Mouse (Mus musculus) hindlimb bud, embryonic 11.5 days (tissue): Measurements from ENCODE around the gene Caln1.

Experiments
- DNase-seq: peaks from one replicate; pipeline ENCODE4 v3.0.0-alpha.2; 2012; ENCODE audit warnings: low read depth, low spot score; ENCODE audit errors: extremely low spot score

The Caln1 gene

DNA sequence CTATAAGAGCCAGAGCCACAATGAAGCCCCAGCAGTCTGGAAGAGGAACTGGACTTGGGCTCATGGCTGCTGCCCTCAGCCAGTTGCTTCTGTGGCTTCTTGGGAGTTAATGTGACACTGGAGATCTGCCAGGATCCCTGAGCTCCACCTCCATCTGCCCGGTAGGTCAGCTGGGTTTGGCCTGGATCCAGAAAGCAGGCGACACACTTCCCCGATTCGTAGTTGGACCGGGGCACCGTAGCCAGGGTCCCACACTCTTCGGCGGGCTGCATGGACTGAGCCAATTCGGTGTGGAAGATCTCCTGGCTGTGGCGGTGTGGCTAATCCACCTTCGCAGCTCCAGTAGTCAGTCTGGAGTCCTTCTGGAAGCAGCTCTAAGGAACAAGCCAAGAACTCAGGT lies at the start of gene Caln1:
Caln1 (plus strand) TSS at position 219 of the 400 bp plus-strand sequence.
- no peak for DNase-seq

DNA sequence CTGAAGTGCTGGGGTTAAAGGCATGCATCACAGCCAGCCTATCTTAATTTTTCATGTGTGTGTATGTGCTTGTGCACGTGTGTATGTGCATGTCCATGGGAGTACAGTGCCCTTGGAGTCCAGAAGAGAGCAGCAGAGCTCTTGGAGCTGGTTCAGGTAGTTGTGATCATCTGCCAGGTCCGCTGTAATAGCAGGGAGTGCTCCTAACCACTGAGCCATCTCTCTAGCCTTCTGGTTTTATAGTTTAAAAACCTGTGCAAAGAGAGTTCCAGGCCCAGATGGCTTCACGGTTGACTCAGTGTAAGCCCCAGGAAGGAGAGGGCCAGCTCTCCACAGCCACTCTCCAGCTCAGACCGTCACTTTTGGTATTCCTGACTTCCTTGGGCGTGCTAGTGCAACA lies 49.5 kb upstream of the Caln1 start:
- DNase-seq, result no peak

DNA sequence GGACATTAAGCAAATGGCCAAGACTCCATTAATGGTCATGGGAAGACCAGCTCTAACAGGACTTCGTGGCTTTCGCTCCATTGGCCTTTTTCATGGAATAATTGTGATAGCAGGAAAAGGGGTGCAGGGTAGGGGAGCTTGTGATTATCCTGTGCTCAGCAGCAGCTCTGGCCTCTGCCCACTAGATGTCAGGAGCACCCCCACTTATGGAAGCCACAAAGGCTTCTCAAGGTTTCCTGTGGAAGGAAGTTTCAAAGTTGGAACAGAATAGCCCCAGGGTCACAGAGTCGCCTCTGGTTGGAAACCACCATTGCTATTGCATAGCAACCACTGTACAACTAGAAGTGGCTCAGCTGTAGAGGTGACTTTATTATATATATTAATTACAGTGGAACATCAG lies 48.8 kb upstream of the Caln1 start:
- no peak for DNase-seq

DNA sequence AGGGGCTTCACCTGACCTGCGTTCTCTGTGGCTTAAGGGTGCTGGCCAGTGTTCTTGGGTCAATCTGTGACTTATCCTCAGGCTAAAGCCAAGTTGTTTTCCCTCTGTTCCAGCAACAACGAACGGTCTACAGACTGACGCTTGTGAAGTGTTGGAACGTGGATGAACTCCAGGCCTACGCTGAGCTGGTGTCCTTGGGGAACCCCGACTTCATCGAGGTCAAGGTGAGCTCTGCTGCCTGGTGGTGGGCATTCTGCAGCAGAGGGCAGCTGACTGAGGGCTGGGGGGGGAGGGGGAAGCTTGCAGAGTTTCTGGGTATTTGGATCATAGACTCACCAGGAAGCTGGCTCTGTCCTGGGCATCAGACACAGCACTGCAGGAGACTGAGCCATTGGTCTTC lies 43.8 kb upstream of the Caln1 start:
- no peak for DNase-seq

DNA sequence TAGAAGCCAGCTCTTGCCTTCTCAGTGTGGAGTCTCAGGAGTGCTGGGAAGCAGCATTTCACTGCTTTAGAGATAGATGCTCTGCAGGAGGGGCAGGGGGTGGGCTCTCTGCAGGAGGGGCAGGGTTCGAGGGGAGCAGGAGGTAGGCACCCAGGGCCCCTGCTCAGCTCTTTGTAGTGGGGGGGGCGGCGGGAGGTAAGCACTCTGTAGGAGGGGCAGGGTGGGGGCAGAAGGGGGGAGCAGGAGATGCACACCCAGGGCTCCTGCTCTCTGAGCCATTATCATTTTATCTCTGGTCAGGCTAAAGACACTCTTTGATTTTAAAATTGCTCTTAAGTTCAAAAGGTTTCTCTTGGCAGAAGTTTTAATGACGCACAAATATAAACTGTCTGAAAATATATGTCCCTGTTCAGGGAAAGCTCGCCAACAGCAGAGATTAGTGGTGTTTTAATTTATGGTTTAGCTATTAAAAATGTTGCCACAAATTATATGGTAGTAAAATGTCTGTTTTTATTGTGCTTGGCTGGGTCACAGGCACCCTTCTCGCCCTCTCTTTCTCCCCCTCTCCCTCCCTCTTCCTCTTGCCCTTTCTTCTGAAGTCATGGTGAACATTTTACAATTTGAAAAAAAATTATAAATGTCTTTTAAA lies 41.5 kb upstream of the Caln1 start:
- no peak for DNase-seq

DNA sequence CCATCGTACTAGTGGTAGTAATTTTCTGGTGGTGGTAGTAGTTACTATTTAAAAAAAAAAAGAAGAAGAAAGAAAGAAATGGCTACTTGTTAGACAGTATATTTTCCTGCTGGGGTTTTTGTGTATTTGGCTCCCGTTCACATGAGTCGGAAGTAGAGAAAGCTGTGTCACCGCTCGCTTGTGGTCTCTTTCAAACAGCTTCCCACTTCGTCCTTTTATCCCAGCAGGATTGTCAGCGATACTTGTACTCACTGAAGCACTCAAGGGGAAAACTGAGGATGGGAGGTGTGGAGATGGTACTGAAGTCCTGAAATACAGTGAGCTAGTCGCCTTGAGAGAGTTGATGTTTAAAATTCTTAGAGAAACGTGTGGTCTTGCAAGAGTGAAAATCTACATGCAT lies 40.9 kb upstream of the Caln1 start:
- DNase-seq, result no peak

DNA sequence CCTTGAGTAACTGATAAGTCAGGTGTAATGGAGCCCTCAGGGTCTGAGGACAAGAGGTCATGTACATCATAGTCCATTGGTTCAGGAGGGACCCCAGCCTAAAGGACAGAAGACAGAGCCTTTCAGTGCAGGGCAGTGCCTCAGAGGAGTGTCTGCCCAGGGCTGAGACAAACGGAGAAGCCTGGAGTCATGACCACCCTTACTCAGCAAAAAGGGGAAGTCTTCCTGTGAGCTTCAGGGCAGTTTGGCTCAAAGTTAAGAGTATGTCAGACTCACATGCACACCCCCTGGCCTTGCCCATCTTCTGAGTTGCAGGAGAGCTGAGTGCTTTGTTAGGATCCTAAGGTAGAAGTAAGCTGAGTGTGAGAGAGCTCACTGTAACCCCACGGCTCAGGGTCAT lies 39.4 kb upstream of the Caln1 start:
- DNase-seq, result no peak

DNA sequence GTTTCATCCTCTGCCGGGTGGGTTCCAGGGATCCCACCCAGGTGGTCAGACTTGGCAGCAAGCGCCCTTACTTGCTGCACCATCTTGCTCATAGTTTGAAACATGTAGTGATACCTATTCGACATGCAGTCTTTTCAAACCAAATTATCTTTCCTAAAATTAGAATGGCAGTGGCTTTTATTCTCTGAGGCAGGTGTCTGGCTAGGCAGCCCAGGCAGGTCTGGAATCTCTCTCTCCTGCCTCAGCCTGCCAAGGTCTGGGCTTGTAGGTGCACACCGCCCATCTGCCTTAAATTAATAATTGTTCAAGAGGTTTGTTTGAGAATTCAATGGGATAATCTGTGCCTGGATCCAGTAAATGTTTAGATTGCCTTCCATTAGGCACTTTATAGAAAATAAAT lies 38.5 kb upstream of the Caln1 start:
- no peak for DNase-seq

DNA sequence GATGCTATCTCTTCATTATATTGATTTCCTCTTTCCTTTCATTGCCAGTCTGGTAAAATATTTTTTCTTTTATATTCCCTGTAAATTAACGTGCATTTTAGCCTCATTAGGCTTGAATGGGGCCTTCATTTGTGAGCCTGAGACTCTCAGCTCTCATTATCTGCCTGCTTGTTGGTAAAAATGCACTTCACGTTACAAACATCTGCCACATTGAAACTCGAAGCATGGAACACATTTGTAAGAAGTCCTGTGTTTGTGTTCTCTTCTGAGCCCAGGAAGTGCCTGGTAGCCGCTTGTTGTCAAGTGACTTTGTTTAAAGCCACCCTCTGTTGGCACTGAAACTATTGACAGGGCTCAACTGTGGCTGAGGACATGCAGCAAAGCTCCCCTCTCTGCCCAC lies 38.0 kb upstream of the Caln1 start:
- no peak for DNase-seq

DNA sequence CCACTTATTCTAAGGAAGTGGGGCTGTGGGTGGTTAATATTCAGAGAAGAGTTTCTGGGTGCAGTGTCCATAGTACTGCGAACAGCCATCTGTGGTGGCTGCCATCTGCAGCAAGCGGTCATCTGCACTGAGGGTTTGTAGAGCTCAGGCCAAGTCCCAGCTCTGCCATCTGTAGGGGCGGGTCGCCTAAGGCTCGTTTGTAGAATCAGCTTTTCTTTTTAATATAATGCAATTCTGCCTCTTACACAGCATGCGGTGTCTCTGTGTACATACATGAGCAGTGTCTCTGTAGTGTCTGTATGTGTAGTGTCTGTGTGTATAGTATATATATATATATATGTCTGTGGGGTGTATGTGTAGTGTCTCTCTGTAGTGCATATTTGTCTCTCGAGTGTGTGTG lies 35.7 kb upstream of the Caln1 start:
- DNase-seq, result no peak

DNA sequence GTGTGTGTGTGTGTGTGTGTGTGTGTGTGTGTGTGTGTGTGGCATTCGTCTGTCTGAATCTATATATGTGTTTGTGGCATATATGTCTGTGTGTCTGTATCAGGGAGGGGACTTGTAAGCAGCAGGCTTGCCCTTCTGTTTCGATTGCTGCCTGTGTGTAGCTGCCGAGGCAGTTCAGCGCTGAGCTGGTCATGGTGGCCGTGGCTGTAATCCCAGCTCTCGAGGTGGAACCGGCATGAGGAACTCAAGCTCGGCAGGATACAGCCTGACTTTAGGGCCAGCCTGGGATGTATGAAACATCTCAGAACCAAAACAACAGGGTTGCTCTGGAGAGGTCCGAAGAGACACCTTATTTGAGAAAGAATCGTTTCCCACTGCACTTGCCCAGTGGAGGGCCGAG lies 35.3 kb upstream of the Caln1 start:
- no peak for DNase-seq

DNA sequence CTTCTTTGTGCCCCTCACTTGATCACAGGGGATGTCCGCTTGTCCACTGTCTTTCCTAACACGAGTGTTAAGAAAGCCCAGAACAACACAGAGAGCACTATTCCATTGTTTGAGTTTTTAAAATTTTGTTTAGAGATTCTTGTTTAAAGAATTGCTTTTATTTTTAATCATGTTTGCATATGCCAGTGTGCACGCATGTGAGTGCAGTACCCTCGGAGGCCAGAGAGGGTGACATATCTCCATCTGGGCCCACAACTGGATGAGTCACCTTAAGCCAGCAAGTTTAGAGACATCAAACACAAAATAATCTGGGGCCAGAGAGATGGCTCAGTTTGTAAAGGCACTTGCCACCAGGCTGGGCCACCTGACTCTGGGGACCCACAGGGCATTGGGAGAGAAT lies 33.8 kb upstream of the Caln1 start:
- no peak for DNase-seq

DNA sequence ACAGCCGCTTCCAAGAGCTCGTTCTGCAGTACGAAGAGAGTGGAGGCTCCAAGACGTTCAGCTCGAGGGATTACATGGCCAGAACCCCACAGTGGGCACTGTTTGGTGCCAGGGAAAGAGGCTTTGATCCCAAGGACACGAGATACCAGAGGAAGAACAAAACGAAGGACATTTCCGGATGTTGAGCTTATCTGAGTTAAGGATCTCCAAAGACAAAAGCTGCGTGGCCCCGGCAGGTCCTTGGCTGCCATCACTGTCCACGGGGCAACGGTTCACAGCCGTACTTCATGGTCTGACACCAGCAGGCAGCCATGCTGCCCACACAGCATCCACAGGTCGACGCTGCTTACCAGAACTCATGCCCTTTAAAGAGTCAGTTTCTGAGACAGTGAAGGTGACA lies 28.6 kb upstream of the Caln1 start:
- no peak for DNase-seq

DNA sequence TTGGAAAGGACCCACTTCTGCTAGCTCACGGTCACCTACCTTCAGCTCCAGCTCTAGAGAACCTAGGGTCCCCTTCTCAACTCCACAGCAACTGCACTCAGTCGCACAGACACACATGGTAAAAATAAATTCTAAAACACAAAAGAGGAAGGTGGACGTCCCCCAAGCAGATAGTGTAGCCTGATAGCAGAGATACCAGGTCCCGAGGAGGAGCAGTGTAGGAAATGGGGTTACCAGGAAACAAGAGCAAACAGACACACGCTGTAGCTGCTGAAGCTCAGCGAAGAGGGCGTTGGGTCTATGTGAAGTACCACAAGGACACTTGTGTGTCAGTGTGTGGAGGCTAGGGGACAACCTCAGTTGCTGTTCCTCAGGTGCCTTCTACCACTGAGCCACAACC lies 24.3 kb upstream of the Caln1 start:
- DNase-seq, result no peak

DNA sequence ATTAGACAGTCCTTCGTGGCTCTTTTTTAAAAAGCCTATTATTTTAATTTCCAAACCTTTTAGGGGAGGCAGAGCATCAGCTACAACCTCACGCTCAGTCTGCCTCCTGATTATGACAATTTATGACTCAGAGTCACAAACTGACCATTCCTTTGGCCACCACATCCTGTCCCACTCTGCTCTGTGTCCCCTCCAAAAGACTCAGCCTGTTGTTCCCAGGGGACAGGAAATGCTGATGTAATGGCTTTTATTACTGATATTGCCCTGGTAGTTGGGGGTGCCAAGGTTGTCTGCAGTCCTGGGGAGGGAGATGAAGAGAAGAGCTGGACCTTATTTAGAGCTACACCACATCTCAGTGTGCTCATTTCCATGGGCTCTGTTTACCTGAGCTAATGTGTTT lies 23.4 kb upstream of the Caln1 start:
- DNase-seq, result no peak

DNA sequence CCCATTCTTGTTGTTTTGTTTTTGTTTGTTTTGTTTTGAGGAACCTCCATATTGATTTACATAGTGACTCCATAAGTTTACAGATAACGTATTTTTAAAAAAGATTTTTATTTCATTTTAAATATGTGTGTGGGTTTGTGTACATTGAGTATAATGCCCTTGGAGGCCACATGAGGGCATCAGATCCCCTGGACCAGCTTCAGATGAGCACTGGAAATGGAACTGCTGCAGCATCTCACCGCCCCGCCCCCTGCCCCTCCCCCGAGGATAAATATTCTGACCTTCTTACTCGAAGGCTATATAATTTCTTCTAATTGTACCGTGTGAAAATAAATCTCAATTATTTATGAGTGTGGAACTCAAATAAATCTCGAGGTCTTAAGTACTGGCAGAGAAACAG lies 14.0 kb upstream of the Caln1 start:
- no peak for DNase-seq

DNA sequence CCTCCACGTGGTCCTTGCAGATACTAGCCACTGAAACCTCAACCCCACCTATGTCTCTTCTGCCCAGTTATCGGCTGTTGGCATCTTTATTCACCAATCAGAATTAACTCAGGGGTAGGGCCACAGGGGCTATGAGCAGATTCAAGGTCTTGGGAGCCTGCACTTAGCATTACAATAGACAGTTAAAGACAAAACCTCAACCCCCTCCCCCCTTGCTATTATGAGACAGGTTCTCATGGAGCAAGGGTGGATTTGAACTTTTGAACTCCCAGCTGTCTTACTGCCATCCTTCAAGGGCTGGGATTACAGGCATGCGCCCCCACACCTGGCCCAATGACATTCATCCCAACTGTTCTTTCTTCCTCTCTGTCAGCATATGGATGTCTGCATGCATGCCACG lies 6.1 kb upstream of the Caln1 start:
- no peak for DNase-seq

DNA sequence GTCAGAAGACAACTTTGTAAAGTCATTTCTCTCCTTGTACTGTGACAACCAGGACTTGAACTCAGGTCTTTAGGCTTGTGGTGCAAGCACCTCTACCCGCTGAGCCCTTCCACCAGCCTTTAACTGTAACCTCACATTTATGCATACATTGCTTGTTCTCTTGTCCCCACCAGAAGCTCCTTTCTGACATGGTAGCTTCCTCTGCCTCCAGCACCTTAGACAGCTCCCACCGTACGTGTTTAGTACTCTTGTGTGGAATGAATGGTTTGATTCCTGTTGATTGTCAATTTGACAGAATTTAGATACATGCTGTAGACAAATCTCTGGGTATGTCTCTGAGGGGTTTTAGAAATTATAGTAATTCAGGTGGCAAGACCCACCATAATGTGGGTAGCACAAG lies 5.5 kb upstream of the Caln1 start:
- DNase-seq, result peak; percentile 26

DNA sequence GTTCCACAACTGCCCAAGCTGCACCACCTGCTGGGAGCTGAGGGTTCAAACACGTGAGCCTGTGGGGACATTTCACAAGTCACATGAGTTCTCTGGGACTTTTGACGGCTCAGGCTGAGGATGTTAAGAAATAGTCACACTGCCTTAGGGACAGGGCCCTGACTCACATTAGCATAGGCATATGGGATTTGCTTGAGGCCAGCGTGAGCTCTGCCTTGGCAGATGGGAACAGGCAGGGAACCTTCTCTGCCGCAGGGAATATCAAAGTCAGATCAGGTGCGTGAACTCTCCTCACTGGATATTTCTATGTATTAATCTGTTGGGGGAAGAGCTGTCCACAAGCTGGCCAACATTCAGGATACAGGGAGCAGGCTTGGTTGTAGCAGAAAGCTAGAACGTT lies 1.0 kb upstream of the Caln1 start:
- DNase-seq, result no peak

DNA sequence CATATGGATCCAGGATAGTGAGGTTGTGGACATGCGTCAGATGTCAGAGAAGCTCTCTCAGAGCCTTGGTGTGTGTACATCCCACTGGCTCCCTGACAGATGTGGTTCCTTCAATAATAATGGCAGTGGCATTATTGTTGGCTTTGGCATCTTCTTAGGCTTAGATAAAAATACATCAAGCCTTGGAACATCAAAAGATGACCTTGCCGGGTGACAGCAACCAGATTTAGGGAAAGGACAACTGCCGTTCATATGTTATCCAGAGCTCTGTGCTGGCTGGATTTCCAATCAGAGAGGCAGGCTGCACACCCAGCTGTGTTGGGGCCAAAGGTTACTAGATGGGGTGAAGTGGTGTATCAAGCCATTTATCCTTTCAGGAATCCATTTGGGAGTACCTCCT lies 6.2 kb downstream of the Caln1 start:
- DNase-seq, result no peak

DNA sequence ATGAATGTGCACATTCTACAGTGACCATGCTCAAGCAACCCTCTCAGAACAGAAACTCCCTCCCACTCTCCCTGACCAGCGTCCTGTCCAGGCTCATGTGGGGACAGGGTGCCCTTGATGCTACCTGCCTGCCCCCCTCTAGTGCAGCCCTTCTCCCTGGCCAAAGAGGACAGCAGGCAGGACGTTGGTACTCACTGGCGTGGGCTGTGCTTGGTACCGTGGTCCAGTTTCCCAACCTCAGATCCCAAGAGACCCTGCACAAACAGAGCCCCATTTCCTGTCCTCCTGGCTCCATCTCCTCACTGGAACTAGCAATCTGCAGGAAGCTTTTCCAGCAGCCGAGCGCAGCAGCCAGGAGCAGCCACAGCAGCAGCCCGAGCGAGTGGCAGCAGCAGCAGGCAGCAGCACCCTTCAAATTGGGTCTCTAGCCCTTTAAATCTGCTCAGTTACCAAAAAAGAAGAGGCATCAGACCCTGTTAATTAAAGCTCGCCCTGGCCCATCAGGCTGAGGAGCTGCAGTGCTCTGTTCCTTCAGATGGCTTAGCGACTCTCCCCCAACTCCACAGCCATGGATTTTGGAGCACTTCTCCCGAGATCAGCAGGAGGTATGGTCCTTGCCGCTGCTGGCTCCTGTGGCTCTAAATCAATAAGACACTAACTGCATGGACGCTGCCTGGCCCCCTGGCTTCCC lies 15.1 kb downstream of the Caln1 start, which contains the start of gene A330070K13Rik:
A330070K13Rik (minus strand) TSS at position 410 of the 691 bp plus-strand sequence.
- no peak for DNase-seq

DNA sequence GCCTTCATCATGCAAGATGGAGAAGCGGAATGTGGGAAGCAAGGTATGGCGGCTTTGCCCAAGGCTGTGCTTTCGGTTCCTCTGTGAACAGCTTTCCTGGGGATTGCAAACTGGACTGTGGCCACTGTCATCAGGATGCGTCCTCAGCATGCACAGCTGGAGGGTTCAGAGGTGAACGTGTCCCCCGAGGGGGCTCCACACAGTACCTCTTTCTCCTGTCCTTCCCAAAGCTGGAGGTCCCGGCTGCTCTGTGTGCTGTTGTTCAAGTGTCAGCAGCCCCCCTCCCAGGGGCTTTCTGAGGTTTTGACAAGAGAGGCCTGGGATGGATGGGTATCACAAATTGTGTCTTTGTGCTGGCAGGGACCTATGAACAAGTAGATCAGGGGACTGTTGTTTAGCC lies 17.2 kb downstream of the Caln1 start:
- no peak for DNase-seq
